Mouse (Mus musculus) 3T3-L1 (cell line): ENCODE data around the gene Grwd1.

ENCODE experiments used
- DNase-seq: peaks from one replicate; pipeline ENCODE4 v3.0.0-alpha.2; 2015; ENCODE audit warnings: low read depth, low spot score

Gene Grwd1

GRCm38 (mm10) chr7:45800001-45800400 lies 30.7 kb downstream of the Grwd1 start:
- no peak for DNase-seq

GRCm38 (mm10) chr7:45798931-45799330 lies 31.8 kb downstream of the Grwd1 start:
- no peak for DNase-seq

GRCm38 (mm10) chr7:45798511-45798836 lies 32.3 kb downstream of the Grwd1 start:
- DNase-seq: no peak

- DNase-seq: no peak
Observed at GRCm38 (mm10) chr7:45797661-45798510, 32.9 kb downstream of the Grwd1 start.

GRCm38 (mm10) chr7:45796950-45797349 lies 33.8 kb downstream of the Grwd1 start:
- DNase-seq: no peak

GRCm38 (mm10) chr7:45794971-45795370 lies 35.8 kb downstream of the Grwd1 start:
- no peak for DNase-seq

- DNase-seq: no peak
Observed at GRCm38 (mm10) chr7:45793969-45794585, 36.7 kb downstream of the Grwd1 start.

- DNase-seq: no peak
Observed at GRCm38 (mm10) chr7:45793240-45793639, 37.5 kb downstream of the Grwd1 start.

GRCm38 (mm10) chr7:45791756-45792490 lies 38.8 kb downstream of the Grwd1 start:
- no peak for DNase-seq

GRCm38 (mm10) chr7:45790721-45791120 lies 40.0 kb downstream of the Grwd1 start:
- DNase-seq: no peak

GRCm38 (mm10) chr7:45787642-45788041 lies 43.1 kb downstream of the Grwd1 start:
- DNase-seq: no peak

- DNase-seq: no peak
Observed at GRCm38 (mm10) chr7:45786661-45787413, 43.9 kb downstream of the Grwd1 start.

GRCm38 (mm10) chr7:45786136-45786578 lies 44.6 kb downstream of the Grwd1 start:
- no peak for DNase-seq

- no peak for DNase-seq
Observed at GRCm38 (mm10) chr7:45785388-45786135, 45.2 kb downstream of the Grwd1 start.

GRCm38 (mm10) chr7:45784524-45785372 lies 46.0 kb downstream of the Grwd1 start, which contains the start of gene Sult2b1:
TSS of gene Sult2b1 (minus strand) at chr7:45784669.
- no peak for DNase-seq

- DNase-seq: no peak
Observed at GRCm38 (mm10) chr7:45783511-45784091, 47.1 kb downstream of the Grwd1 start, which contains the start of gene Lmtk3. TSS of gene Lmtk3 (plus strand) at chr7:45783738.

GRCm38 (mm10) chr7:45782271-45782670 lies 48.5 kb downstream of the Grwd1 start:
- DNase-seq: peak; percentile 61

- no peak for DNase-seq
Observed at GRCm38 (mm10) chr7:45779081-45779641, 51.6 kb downstream of the Grwd1 start.

- no peak for DNase-seq
Observed at GRCm38 (mm10) chr7:45775237-45775636, 55.5 kb downstream of the Grwd1 start.
